Mouse (Mus musculus) embryo, embryonic 11.5 days (tissue): ENCODE measurements around the gene Spata13.

Experiments used
- DNase-seq: peaks from one replicate; pipeline ENCODE4 v3.0.0-alpha.2; 2012; ENCODE audit warnings: low read depth, low spot score

Gene Spata13

GRCm38 (mm10) chr14:60782121-60782656 is 148.4 kb downstream of the Spata13 start:
- DNase-seq = no peak

GRCm38 (mm10) chr14:60783196-60783595 is 149.4 kb downstream of the Spata13 start:
- DNase-seq = no peak

GRCm38 (mm10) chr14:60784427-60785315 is 150.9 kb downstream of the Spata13 start, which contains the start of gene Mipep:
TSS of gene Mipep (plus strand) at chr14:60784573.
- peak; percentile 89 for DNase-seq

- peak; percentile 34 for DNase-seq
These were observed 156.3 kb downstream of the Spata13 start for GRCm38 (mm10) chr14:60790103-60790502.

- no peak for DNase-seq
These were observed 163.0 kb downstream of the Spata13 start for GRCm38 (mm10) chr14:60796600-60797322.

GRCm38 (mm10) chr14:60797596-60797995 is 163.8 kb downstream of the Spata13 start:
- no peak for DNase-seq

GRCm38 (mm10) chr14:60798721-60799120 is 164.9 kb downstream of the Spata13 start:
- no peak for DNase-seq

GRCm38 (mm10) chr14:60799762-60800728 is 166.2 kb downstream of the Spata13 start:
- DNase-seq = peak; percentile 49

GRCm38 (mm10) chr14:60802026-60802425 is 168.2 kb downstream of the Spata13 start:
- no peak for DNase-seq

GRCm38 (mm10) chr14:60804978-60805377 is 171.2 kb downstream of the Spata13 start:
- no peak for DNase-seq

GRCm38 (mm10) chr14:60805871-60806270 is 172.1 kb downstream of the Spata13 start:
- no peak for DNase-seq

GRCm38 (mm10) chr14:60806891-60807344 is 173.1 kb downstream of the Spata13 start:
- peak; percentile 22 for DNase-seq

- no peak for DNase-seq
These were observed 176.1 kb downstream of the Spata13 start for GRCm38 (mm10) chr14:60809881-60810280.

GRCm38 (mm10) chr14:60811547-60811946 is 177.7 kb downstream of the Spata13 start:
- no peak for DNase-seq
